Mouse (Mus musculus) CD4-positive, CD25-positive, alpha-beta regulatory T cell, adult 4 months (primary cell): ENCODE measurements around the gene Tigd4. TPM values are rescaled to one million over a fixed set of nuclear protein-coding genes. Genes with fewer than 3 reads are reported as not detected.

Source experiments
- ATAC-seq: one replicate; pipeline ENCODE4 v1.8.0; 2017
- polyA plus RNA-seq, 2 experiments: library from polyadenylated mRNA; unstranded; fragments of 100-300 nt; shearing (Covaris generic); gene quantifications; one replicate each; pipeline ENCODE4 v1.2.1; 2017

Tigd4 gene
- polyA plus RNA-seq, 2 experiments from 2014 or later, result not detected

DNA sequence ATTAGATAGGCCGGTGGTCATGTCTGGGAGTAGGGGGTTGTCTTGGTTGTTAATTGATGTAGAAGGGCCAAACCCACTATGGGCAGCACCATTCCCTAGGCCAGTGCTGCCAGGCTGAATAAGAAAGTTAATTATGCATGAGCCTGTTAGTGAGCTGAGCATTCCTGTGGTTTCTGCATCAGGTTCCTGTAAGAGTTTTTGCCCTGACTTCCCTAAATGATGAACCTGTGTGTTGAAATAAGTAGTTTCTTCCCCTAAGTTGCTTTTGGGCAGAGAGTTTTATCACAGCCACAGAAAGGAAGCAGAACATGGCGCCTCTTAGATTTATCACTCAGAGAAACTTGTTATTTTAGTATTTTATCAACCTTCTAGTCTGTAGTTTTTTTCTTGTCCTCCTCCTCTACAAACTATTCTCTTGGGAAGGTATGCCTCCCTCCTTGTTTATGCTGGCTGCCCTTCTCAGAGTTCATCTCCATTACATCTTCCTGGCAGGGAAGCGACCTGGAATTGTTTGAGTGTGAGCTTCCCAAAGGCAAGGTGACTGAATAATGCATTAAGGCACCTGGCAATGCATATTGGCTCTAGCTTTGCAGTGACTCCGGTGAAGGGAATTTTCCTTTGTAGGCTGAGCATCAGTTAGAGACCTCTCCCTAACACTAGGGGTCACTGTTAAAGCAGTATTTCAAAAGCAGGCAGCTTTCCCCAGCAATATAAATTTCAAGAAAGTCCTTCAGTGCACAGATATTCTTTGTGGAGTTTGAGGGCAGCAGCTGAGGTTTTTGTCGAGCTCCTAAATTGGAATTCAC is 21.9 kb downstream of the Tigd4 start:
- ATAC-seq, result peak; percentile 77

DNA sequence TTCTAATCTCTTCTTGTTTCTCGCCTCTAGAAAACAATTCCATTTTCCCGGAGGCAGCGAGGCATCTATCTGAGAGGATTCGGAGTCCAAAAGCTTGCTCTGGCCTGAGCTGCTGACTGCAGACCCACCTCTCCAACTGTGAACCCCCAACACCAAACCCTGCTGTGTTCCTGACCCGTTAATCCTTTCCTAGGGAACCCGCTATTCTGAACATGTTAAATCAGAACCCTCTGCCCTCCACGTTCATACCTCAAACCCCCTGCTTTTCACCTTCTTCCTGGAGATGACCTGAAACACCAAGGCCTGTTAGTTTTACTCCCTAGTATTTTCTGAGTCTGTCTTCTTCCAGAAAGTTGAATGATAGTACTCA is 22.5 kb downstream of the Tigd4 start:
- ATAC-seq, result no peak

DNA sequence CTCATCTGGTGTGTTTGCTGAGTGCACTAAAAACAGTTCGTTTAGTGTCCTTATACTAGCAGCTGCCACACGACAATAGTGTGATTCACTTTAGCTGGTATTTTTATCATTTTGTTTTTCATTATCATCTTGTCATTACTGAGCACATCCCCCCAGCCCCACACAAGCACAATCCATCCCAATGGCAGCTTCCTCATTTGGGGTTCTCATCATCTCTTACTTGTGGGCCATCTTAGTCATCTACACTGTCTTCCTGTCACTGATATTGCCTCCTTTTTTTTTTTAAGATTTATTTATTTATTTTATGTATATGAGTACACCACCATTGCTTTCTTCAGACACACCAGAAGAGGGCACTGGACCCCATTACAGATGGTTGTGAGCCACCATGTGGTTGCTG is 25.3 kb downstream of the Tigd4 start:
- ATAC-seq, result no peak

DNA sequence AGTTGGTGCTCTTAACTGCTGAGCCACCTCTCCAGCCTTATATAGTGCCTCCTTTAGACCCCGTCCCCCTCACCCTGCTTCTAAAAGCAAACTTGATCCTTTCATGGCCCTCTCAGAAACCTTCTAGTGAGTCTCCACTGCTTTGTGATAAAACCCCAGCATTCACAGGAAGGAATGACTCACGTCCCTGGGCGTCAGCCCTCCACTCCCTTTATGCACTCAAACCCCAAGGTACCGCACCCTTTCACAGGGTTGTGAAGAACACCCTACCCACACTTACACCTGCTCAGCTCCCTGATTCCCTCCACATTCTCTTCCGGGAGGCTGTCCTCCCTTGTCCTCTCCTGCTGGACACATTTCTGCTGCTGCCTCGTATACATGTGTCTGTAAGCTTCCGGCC is 25.7 kb downstream of the Tigd4 start:
- no peak for ATAC-seq

DNA sequence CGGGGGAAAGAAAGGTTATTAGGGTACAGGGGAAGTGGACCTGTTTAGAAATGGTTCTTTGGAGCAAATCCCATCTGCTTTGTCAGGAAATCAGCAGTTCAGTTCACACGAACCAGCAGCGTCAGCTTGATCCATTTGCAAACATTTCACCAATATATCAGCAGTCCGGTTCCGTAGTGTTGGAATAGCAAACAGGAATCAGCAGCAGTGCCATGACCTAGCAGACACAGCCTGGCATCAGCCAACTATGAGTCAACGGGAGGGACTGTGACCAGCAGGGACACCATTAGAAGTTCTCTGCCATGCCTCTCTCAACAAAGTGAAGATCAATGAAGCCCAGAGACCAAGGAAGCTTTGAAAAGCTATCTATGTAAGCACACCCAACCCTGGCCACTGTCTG is 26.4 kb downstream of the Tigd4 start:
- no peak for ATAC-seq

DNA sequence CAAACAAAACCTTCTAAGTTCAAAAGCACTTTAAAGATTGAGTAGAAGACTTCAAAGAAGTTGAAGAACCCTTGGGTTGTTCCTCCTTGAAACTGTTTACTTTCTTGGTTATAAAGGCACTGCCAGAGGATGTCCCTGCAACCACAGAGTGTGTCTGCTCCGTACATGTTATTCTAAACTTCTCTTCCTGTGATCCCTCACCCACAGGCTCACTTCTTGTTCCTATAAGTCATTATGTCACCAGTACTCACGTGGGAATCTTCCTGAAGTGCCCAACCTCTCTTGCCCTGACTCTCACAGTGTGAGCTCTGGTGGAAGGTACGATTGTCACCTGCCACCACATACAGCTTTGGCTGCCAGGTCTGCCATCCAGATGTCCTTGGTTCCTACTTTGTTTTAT is 28.7 kb downstream of the Tigd4 start:
- peak; percentile 62 for ATAC-seq

DNA sequence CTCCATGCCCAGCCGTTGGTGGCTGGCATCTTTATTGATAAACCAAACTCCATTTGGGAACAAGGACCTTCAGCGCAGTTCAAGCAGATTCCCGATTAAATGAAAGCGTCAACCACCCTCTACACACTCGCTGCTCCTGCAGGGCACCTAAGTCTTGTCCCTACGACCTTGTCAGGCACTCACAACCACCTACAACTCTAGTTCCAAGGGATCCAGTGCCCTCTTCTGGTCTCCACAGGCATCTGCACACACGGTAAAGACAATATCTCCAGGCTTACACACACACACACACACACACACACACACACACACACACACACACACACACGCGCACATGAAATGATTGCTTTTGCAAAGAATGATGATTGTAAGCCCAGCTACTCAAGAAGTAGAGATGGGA is 38.2 kb downstream of the Tigd4 start:
- ATAC-seq, result no peak

DNA sequence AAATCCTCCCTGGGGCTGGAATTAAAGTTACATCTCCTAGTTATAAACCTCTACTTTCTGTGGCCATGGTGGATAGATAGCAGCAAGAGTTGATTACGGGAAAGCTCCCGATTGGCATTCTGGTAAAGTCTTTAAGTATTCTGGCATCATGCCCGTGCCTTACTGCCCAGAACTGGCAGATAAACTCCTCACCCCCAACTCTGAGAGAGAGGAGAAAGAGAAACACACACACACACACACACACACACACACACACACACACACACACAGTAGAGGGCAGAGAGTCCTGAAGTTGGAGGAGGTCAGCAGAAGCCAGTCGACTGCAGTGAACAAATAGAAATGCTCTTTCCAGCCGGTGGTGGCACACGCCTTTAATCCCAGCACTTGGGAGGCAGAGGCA is 43.7 kb downstream of the Tigd4 start:
- ATAC-seq, result no peak

DNA sequence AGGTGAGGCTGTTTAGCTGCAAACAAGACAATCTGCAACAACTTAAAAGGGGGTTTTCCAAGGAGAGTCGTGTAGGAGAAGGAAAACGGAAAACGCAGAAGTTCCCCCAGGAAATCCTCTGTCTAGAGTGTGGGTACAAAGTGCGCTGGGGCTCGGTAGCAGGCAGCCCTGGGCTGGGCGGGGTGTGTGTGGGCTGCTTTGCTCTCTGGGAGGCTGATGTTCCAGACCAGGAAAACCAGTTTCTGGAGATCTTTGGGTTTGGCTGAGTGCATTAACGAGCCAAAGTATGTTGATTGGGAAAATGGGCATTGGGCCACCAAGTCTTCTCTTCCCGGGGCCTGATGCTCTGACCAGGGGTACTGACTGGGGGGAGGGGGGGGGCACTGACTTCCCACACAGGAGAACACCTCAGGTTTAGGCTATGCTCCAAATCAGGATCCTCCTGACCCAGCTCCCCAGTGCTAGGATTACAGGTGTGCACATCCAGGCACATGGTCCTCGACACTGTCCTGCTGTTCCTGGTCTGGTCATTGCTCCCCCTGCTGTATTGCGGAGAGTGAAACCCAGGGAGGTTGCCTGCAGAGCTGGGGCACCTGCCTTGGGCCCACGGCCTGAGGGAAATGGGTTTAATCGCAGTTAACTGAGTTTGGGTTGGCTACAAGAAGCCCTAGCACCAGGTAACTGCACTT is 44.7 kb downstream of the Tigd4 start:
- ATAC-seq, result peak; percentile 34

DNA sequence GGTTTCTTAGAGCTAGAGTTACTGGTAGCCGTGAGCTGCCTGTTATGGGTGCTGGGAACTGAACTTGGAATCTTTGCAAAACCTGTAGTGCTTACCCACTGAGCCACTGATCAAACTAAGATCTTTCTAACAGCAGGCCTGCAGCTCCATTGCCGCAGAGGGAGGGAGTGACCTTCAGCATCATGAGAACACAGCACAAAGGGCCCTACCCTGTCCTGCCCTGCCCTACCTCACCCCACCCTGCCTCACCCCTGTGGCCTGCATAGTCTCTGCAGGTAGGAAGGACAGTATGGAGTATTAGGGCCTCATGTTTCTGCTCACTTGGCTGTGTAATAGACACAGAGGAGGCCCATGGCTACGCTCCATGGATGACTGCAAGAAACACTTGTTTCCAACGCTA is 45.5 kb downstream of the Tigd4 start:
- ATAC-seq, result no peak

DNA sequence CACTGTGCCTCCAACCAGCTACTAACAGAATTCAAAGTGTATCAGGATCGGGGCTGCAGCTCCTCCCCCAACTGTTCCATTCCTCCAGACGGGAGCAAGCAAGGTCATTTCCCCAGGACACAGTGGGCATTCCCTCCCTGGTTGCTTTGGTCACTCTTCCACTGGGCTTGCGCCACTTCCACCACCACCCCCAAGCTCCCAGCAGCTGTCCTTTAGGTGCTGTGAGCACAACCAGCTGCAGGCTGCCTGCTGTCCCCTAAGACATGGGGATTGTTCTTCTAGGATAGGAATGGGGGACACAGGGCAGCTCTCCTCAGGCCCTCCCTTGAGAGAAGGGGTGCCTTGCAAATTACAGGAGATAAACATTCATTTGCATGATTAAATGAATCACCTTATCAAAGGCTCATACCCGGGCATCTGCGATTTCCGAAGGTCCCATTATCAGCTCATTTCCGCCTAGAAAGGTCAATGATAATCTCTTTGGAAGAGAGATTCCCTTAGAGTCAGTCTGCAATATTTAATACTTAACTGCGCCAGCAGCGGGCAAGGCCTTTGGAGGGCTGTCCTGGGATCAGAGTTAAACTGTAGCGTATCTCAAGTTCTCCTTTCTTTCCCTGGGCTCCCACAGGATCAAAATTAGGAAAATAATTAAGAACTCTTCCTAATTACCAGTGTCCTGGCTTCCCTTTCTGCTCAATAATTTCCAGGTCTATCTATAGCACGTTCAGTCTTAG is 46.6 kb downstream of the Tigd4 start:
- ATAC-seq, result no peak

DNA sequence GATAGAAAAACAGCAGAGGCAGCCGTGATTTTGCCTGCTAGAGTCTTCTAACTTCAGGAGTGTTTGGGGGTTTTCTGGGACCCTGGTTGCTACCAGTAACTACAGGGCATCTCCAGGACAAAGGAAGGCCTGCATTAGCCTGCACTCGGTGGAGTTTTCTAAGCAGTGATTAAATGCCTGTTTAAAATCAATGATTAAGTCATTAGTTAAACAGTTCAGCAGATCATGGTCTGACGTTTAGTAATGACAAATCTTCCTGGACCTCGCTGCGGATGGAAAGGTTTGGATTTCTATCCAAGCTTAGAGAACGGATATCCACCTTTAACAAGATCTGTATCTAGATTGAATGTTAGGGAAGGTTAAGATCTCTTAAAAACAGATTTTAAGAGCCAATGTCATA is 47.2 kb downstream of the Tigd4 start:
- no peak for ATAC-seq

DNA sequence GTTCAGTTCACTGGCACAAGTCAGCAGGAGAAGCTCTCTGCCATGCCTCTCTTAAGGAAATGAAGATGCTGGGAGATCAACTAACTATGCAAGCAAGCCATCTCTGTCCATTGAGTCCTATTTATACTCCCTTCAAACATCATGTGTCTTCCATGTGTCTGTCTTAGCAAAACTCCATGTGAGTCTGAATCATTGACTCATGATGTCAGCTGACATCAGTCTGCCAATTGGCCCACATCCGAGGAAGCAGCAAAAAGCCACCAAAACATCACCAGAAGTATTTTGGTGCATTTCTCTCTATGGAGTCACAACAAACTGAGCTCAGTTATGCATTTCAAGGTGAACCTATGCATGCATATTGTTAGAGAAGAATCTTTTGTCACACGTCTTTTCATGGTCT is 48.0 kb downstream of the Tigd4 start:
- ATAC-seq, result no peak

DNA sequence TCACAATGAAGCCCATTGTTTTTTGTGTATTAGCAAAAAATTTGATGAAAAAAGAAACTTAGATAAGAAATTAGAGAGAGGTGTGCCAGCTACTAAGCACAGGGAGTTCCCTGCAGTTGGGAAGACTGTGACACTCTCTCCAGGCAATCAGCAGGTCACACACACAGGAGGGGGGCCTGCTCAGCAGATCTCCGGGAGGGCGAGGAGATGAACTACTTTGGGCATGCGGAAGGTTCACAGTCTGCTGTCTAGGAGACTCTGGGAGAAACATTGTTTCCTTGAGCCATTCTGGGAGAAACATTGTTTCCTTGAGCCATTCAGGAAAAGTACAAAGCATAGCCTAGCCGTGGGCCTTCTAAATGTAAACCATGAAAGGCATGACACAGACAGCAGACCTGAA is 49.6 kb downstream of the Tigd4 start:
- ATAC-seq, result no peak

DNA sequence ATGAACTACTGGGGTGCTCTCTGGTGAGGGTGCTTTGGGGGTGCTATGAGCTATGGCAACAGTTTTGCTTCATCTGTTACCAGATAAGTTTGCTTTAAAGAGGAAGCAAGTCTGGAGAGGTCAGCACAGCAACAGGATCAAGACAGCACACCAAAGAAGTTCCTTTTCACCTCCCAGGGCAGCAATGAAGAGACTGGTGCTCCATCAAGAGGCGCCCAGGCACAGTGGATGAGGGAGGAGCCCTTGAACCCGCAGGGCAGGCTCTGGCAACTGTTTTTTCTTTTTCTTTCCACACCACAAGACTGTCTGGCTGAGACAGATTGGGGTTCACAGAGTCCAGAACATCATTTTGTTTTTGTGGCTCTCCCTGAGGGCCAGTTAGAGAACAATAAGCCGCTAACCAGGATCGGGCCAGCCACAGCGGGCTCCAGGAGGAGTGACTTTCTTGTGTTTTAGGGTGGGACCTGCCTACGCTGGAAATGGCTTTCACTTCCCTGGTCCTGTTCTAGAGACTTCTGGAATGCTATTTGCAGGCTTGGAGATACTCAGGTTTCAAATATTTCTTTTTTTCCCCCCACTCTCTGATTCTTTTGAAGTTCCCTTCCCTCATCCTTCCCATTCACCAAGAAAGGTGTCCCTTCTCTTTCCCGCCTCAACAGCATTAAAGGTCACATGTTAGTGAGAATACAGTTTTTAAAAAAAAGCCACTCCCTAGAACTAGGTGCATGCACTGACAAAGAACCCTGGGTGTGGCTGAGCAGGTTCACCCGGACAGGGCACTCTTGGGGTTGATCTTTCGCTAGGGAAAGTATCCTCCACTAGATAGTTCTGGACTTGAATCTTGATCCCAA is 52.0 kb downstream of the Tigd4 start:
- no peak for ATAC-seq

DNA sequence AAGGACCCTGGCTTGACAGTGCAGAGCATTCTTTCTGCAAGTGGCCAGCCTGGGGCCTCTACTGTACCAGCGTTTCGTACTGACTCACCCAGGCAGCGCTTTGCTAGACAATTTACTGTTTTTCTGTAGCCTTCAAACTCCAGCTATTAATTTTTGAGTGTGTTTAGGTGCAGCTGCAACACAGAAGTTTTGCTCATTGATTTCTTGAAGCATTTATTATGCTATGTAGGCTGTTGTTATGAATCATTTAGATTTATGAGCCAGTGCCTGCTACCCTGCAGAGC is 52.6 kb downstream of the Tigd4 start:
- ATAC-seq, result no peak

DNA sequence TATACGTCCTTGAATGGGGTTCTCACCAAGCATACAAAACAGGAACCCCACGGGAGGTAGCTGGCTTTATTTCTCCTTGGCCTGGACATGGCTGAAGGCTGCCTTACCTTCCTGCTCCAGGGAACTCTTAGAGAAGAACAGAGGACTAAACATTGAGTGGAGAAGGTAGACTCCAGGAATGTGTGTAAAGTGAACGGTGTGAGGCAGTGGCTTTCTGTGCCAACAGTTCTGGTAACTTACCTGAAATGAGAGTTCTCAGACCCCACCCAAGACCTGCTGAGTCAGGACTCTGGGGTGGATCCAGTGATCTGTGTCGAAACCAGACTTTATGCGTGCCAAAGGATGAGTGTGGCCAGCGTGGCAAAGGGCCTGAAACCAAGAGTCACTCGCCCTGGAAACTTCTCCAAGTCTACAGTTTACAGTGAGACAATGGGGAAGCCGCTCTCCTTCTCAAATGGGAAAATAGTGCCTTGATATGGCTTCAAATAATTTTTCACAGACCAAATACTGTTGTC is 53.0 kb downstream of the Tigd4 start:
- ATAC-seq, result no peak

Other genes with a start within 250 kb of the Tigd4 start
- gene Fhdc1, start 113.1 kb upstream of the Tigd4 start, polyA plus RNA-seq, result under 1 TPM; 0.47 to 0.62 TPM
- 10 to 100 TPM; 37.0 to 40.9 TPM for gene Arfip1, start 10.9 kb upstream of the Tigd4 start, polyA plus RNA-seq
- gene Tmem154, start 72.6 kb downstream of the Tigd4 start, polyA plus RNA-seq, result 100 to 1,000 TPM; 140 to 141 TPM
- gene Fbxw7, start 221.7 kb downstream of the Tigd4 start, polyA plus RNA-seq, result 10 to 100 TPM; 19.6 to 28.7 TPM